Mouse (Mus musculus): ENCODE measurements at regions not wholly inside any gene's neighbourhood (a gene's known extent, or its start where the extent isn't known, plus 50 kb on each side); places are given as distances from the start of the nearest gene placed in this dataset.

GRCm38 (mm10) chr15:63498483-63498882, 346.5 kb downstream of the Gsdmc2 start:
- ATAC-seq (replicated peaks): no peak
- no peak overlapping the region for H3K4me2 ChIP-seq (replicated peaks)
- no peak overlapping the region for H3K27ac ChIP-seq (replicated peaks)
- no peak overlapping the region for H3K4me3 ChIP-seq
- no peaks in the 10 kb centered on the region for H3K4me1 ChIP-seq
- H3K27me3 ChIP-seq: no peaks in the 10 kb centered on the region
- no peak overlapping the region for H3K9ac ChIP-seq (replicated peaks)
- no peaks in the 10 kb centered on the region for H3K36me3 ChIP-seq
- H3K9me3 ChIP-seq: no peaks in the 10 kb centered on the region
- WGBS: 94% methylated on average over 3 of the region's 3 CpGs

- Histone ChIP-seq H3K4me3 (no peak overlapping the region), H3K4me2 (replicated peaks) (no peak overlapping the region), H3K9ac (replicated peaks) (no peak overlapping the region), H3K4me1 (no peaks in the 10 kb centered on the region), H3K9me3 (no peaks in the 10 kb centered on the region), H3K36me3 (no peaks in the 10 kb centered on the region), H3K27me3 (no peaks in the 10 kb centered on the region), H3K27ac (replicated peaks) (no peak overlapping the region)
- 94% methylated on average over 3 of the region's 3 CpGs for WGBS
- ATAC-seq (replicated peaks): no peak
These were observed 347.8 kb downstream of the Gsdmc2 start for GRCm38 (mm10) chr15:63497207-63497606.

- Histone ChIP-seq H3K27ac (replicated peaks) (no peak overlapping the region), H3K9ac (replicated peaks) (no peak overlapping the region), H3K4me2 (replicated peaks) (no peak overlapping the region), H3K4me3 (no peak overlapping the region), H3K27me3 (no peaks in the 10 kb centered on the region), H3K9me3 (no peaks in the 10 kb centered on the region), H3K36me3 (no peaks in the 10 kb centered on the region), H3K4me1 (no peaks in the 10 kb centered on the region)
- no peak for ATAC-seq (replicated peaks)
- 78% methylated on average over 5 of the region's 5 CpGs for WGBS
These were observed 360.1 kb downstream of the Gsdmc2 start for GRCm38 (mm10) chr15:63484910-63485309.

- no peaks in the 10 kb centered on the region for H3K36me3 ChIP-seq
These were observed 360.6 kb downstream of the Gsdmc2 start for GRCm38 (mm10) chr15:63484217-63484887.

GRCm38 (mm10) chr15:63479270-63479805, 365.6 kb downstream of the Gsdmc2 start:
- H3K9me3 ChIP-seq: no peaks in the 10 kb centered on the region
- no peaks in the 10 kb centered on the region for H3K4me1 ChIP-seq
- H3K4me2 ChIP-seq (replicated peaks): no peak overlapping the region
- no peak overlapping the region for H3K4me3 ChIP-seq
- H3K36me3 ChIP-seq: no peaks in the 10 kb centered on the region
- no peaks in the 10 kb centered on the region for H3K27me3 ChIP-seq
- peak overlapping the region; percentile 31 for H3K27ac ChIP-seq (replicated peaks)
- 60% methylated on average over 1 of the region's 1 CpGs for WGBS
- ATAC-seq (replicated peaks): peak; percentile 53
- no peak overlapping the region for H3K9ac ChIP-seq (replicated peaks)

More at GRCm38 (mm10) chr15:63484217-63484887, 360.6 kb downstream of the Gsdmc2 start:
- no peak overlapping the region for H3K4me2 ChIP-seq (replicated peaks)
- H3K27ac ChIP-seq (replicated peaks): no peak overlapping the region
- WGBS: 51% methylated on average over 4 of the region's 4 CpGs
- no peak overlapping the region for H3K4me3 ChIP-seq
- H3K27me3 ChIP-seq: no peaks in the 10 kb centered on the region
- no peak for ATAC-seq (replicated peaks)
- H3K9ac ChIP-seq (replicated peaks): no peak overlapping the region
- no peaks in the 10 kb centered on the region for H3K9me3 ChIP-seq
- no peaks in the 10 kb centered on the region for H3K4me1 ChIP-seq

GRCm38 (mm10) chr15:63466916-63467315, 378.1 kb downstream of the Gsdmc2 start:
- 68% methylated on average over 1 of the region's 1 CpGs for WGBS
- Histone ChIP-seq H3K36me3 (no peaks in the 10 kb centered on the region), H3K4me1 (no peaks in the 10 kb centered on the region), H3K9me3 (no peaks in the 10 kb centered on the region), H3K27ac (replicated peaks) (no peak overlapping the region), H3K4me2 (replicated peaks) (no peak overlapping the region), H3K9ac (replicated peaks) (no peak overlapping the region), H3K27me3 (no peaks in the 10 kb centered on the region), H3K4me3 (no peak overlapping the region)
- no peak for ATAC-seq (replicated peaks)

- Histone ChIP-seq H3K27ac (replicated peaks) (no peak overlapping the region), H3K36me3 (no peaks in the 10 kb centered on the region), H3K27me3 (no peaks in the 10 kb centered on the region), H3K4me1 (no peaks in the 10 kb centered on the region), H3K4me2 (replicated peaks) (no peak overlapping the region), H3K4me3 (no peak overlapping the region), H3K9me3 (no peaks in the 10 kb centered on the region), H3K9ac (replicated peaks) (no peak overlapping the region)
- no peak for ATAC-seq (replicated peaks)
- 91% methylated on average over 3 of the region's 3 CpGs for WGBS
These were observed 392.4 kb downstream of the Gsdmc2 start for GRCm38 (mm10) chr15:63452529-63452928.

GRCm38 (mm10) chr15:63446288-63446687, 398.7 kb downstream of the Gsdmc2 start:
- Histone ChIP-seq H3K9ac (replicated peaks) (no peak overlapping the region), H3K27ac (replicated peaks) (no peak overlapping the region), H3K36me3 (no peaks in the 10 kb centered on the region), H3K4me1 (no peaks in the 10 kb centered on the region), H3K27me3 (no peaks in the 10 kb centered on the region), H3K4me3 (no peak overlapping the region), H3K9me3 (no peaks in the 10 kb centered on the region), H3K4me2 (replicated peaks) (no peak overlapping the region)
- WGBS: 34% methylated on average over 4 of the region's 4 CpGs
- ATAC-seq (replicated peaks): no peak

GRCm38 (mm10) chr15:63445016-63445415, 400.0 kb downstream of the Gsdmc2 start:
- WGBS: 81% methylated on average over 4 of the region's 4 CpGs
- H3K27ac ChIP-seq (replicated peaks): no peak overlapping the region
- no peak overlapping the region for H3K4me2 ChIP-seq (replicated peaks)
- H3K4me1 ChIP-seq: no peaks in the 10 kb centered on the region
- H3K9ac ChIP-seq (replicated peaks): no peak overlapping the region
- H3K4me3 ChIP-seq: no peak overlapping the region
- H3K9me3 ChIP-seq: no peaks in the 10 kb centered on the region
- no peak for ATAC-seq (replicated peaks)
- no peaks in the 10 kb centered on the region for H3K36me3 ChIP-seq
- no peaks in the 10 kb centered on the region for H3K27me3 ChIP-seq

GRCm38 (mm10) chr15:63442146-63442780, 402.7 kb downstream of the Gsdmc2 start:
- Histone ChIP-seq H3K4me3 (no peak overlapping the region), H3K27me3 (no peaks in the 10 kb centered on the region), H3K9me3 (no peaks in the 10 kb centered on the region), H3K36me3 (no peaks in the 10 kb centered on the region), H3K9ac (replicated peaks) (no peak overlapping the region), H3K27ac (replicated peaks) (no peak overlapping the region), H3K4me1 (no peaks in the 10 kb centered on the region), H3K4me2 (replicated peaks) (no peak overlapping the region)
- 92% methylated on average over 6 of the region's 6 CpGs for WGBS
- ATAC-seq (replicated peaks): no peak

GRCm38 (mm10) chr15:63412649-63413048, 432.3 kb downstream of the Gsdmc2 start:
- H3K4me1 ChIP-seq: no peaks in the 10 kb centered on the region
- 86% methylated on average over 4 of the region's 4 CpGs for WGBS
- ATAC-seq (replicated peaks): no peak

GRCm38 (mm10) chr15:63411771-63412118, 433.2 kb downstream of the Gsdmc2 start:
- no peaks in the 10 kb centered on the region for H3K4me1 ChIP-seq
- H3K36me3 ChIP-seq: no peaks in the 10 kb centered on the region
- H3K27ac ChIP-seq (replicated peaks): no peak overlapping the region
- 92% methylated on average over 3 of the region's 3 CpGs for WGBS
- no peak overlapping the region for H3K4me2 ChIP-seq (replicated peaks)
- no peak overlapping the region for H3K4me3 ChIP-seq
- no peak overlapping the region for H3K9ac ChIP-seq (replicated peaks)
- ATAC-seq (replicated peaks): no peak
- no peaks in the 10 kb centered on the region for H3K27me3 ChIP-seq
- H3K9me3 ChIP-seq: no peaks in the 10 kb centered on the region

More at GRCm38 (mm10) chr15:63412649-63413048, 432.3 kb downstream of the Gsdmc2 start:
- Histone ChIP-seq H3K27me3 (no peaks in the 10 kb centered on the region), H3K27ac (replicated peaks) (no peak overlapping the region), H3K9me3 (no peaks in the 10 kb centered on the region), H3K9ac (replicated peaks) (no peak overlapping the region), H3K36me3 (no peaks in the 10 kb centered on the region), H3K4me2 (replicated peaks) (no peak overlapping the region), H3K4me3 (no peak overlapping the region)

Data from forebrain, embryonic 15.5 days (tissue).